Mouse (Mus musculus) stomach, postnatal 0 days (tissue): ENCODE results near the gene Wdr45b.
A peak's percentile ranks its signal among the peaks of the same experiment; 100 is the strongest.

Experiments
- CTCF ChIP-seq: IDR thresholded peaks from 2 replicates; pipeline ENCODE4 v1.5.1; 2016; ENCODE audit warnings: antibody characterized with exemption, low read depth, mild to moderate bottlenecking, moderate library complexity
- EP300 ChIP-seq: optimal IDR thresholded peaks from 2 replicates; pipeline ENCODE3; 2016; ENCODE audit warnings: antibody characterized with exemption

DNA sequence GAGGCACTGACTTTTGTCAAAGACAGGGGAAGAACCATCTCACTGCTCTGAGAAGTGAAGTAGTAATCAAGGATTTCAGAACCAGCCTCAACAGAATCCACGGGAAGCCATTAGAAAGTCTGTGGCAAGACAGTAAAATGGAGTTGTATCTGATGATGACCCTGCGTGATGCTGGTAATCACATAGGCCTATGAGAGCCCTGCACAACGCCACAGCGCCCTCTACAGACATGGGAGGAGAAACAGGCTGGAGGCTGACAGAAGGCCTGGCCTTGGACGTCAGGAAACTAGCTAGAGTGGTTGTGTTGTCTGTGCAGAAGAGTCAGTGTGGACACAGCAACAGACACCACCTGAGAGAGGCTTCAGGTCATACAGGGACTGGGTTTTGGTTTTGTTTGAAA, 8.0 kb upstream of the Wdr45b start:
- peak; percentile 62 for TF ChIP-seq CTCF
- TF ChIP-seq EP300 = no peak
